Mouse (Mus musculus) thymus, adult 2 months (tissue): ENCODE data around the gene Cdc25a.

Experiments used
- CTCF ChIP-seq: fragments of 200-500 bp; IDR thresholded peaks from 2 replicates; pipeline ENCODE4 v1.5.1; 2012; ENCODE audit warnings: mild to moderate bottlenecking, control low read depth, low read length, moderate library complexity, borderline replicate concordance; ENCODE audit not compliant: control insufficient read depth, poor library complexity, insufficient read depth; ENCODE audit errors: extremely low read depth
- POLR2A ChIP-seq: fragments of 200-500 bp; IDR thresholded peaks from 2 replicates; pipeline ENCODE4 v1.6.1; 2012; ENCODE audit warnings: mild to moderate bottlenecking, low read length, control low read depth, moderate library complexity; ENCODE audit not compliant: control insufficient read depth, poor library complexity, insufficient read depth; ENCODE audit errors: extremely low read depth

- no peak for TF ChIP-seq POLR2A
- 0 out of 2 replicates have a peak, but pooled peaks have one; percentile 16 for TF ChIP-seq CTCF
Measured at GRCm38 (mm10) chr9:109875695-109876601, 569 bp downstream of the Cdc25a start.
